Mouse (Mus musculus) kidney, embryonic 16.5 days (tissue): ENCODE data around the gene Gas2. TPM values are rescaled to one million over a fixed set of nuclear protein-coding genes. Genes with fewer than 3 reads are reported as not detected.
A peak's percentile ranks its signal among the peaks of the same experiment; 100 is the strongest.

Experiments
- ATAC-seq: fragments of 200-750 bp; cut with Nextera tagmentation; 2 replicates; pipeline ENCODE4 v1.8.0; 2017; ENCODE audit warnings: moderate TSS enrichment; ENCODE audit not compliant: low FRiP score, low TSS enrichment
- H3K27ac ChIP-seq: fragments of 300-500 bp; sonication (generic); 2 replicates; pipeline ENCODE4 v1.5.1; 2014; ENCODE audit warnings: low read length
- H3K27me3 ChIP-seq: fragments of 300-500 bp; sonication (generic); 2 replicates; pipeline ENCODE4 v1.6.1; 2014; ENCODE audit warnings: low read length, control low read depth, mixed read lengths; ENCODE audit not compliant: insufficient read depth
- H3K36me3 ChIP-seq: fragments of 300-500 bp; sonication (generic); 2 replicates; pipeline ENCODE4 v1.6.1; 2014; ENCODE audit warnings: low read length, control low read depth, mixed read lengths; ENCODE audit not compliant: insufficient read depth
- H3K4me1 ChIP-seq: fragments of 300-500 bp; sonication (generic); 2 replicates; pipeline ENCODE4 v1.6.1; 2014; ENCODE audit warnings: low read length, control low read depth, mixed read lengths; ENCODE audit not compliant: insufficient read depth
- H3K4me2 ChIP-seq: fragments of 300-500 bp; sonication (generic); replicated peaks from 2 replicates; pipeline ENCODE4 v1.6.1; 2014; ENCODE audit warnings: low read depth, low read length
- H3K4me3 ChIP-seq: fragments of 300-500 bp; sonication (generic); 2 replicates; pipeline ENCODE4 v1.5.1; 2014; ENCODE audit warnings: mild to moderate bottlenecking, low read length
- H3K9ac ChIP-seq: fragments of 300-500 bp; sonication (generic); replicated peaks from 2 replicates; pipeline ENCODE4 v1.6.1; 2014; ENCODE audit warnings: low read length
- H3K9me3 ChIP-seq: fragments of 300-500 bp; sonication (generic); 2 replicates; pipeline ENCODE4 v1.6.1; 2016; ENCODE audit warnings: low read length, control low read depth
- WGBS: fragments of 180-500 bp; shearing (Covaris S2); extraction: QIAGEN DNeasy Blood & Tissue Kit; methylation state at CpG from one replicate; pipeline ENCODE4 v1.1.7; 2014; 5-methylcytosine and 5-hydroxymethylcytosine counted together
- polyA plus RNA-seq: library from polyadenylated mRNA; unstranded; fragments of >200 nt; fragmentation: Nextera tagmentation; extraction: Ambion mirVana; gene quantifications from 2 replicates; pipeline ENCODE4 v1.2.1, GENCODE M21; 2015

Gas2 gene
- polyA plus RNA-seq, 1 experiment from 2014 or later, result 141 TPM

- peak; percentile 90 for ATAC-seq
- 0% methylated on average over 17 of the region's 17 CpGs for WGBS
Measured at GRCm38 (mm10) chr7:51879136-51879723, 17.4 kb downstream of the Gas2 start.

GRCm38 (mm10) chr7:51880121-51880520 lies 18.3 kb downstream of the Gas2 start:
- Histone ChIP-seq H3K9me3 (no peaks in the 10 kb centered on the region), H3K27me3 (no peaks in the 10 kb centered on the region), H3K27ac (no peak overlapping the region), H3K9ac (no peak overlapping the region), H3K36me3 (no peaks in the 10 kb centered on the region), H3K4me2 (peak overlapping the region; percentile 74), H3K4me1 (peaks cover 18% of the 10 kb centered on the region), H3K4me3 (no peak overlapping the region)
- 57% methylated on average over 4 of the region's 4 CpGs for WGBS
- ATAC-seq, result no peak

More at GRCm38 (mm10) chr7:51879136-51879723, 17.4 kb downstream of the Gas2 start:
- Histone ChIP-seq H3K4me2 (peak overlapping the region; percentile 74), H3K36me3 (no peaks in the 10 kb centered on the region), H3K4me3 (peak overlapping the region; percentile 52), H3K9me3 (no peaks in the 10 kb centered on the region), H3K4me1 (peaks cover 18% of the 10 kb centered on the region), H3K27me3 (no peaks in the 10 kb centered on the region), H3K9ac (peak overlapping the region; percentile 73), H3K27ac (peak overlapping the region; percentile 90)

- Histone ChIP-seq H3K9me3 (no peaks in the 10 kb centered on the region), H3K4me1 (peaks cover 13% of the 10 kb centered on the region), H3K4me2 (no peak overlapping the region), H3K9ac (no peak overlapping the region), H3K27ac (peak overlapping the region; percentile 54; the same call in 1 of the 2 replicates), H3K4me3 (no peak overlapping the region), H3K27me3 (no peaks in the 10 kb centered on the region), H3K36me3 (no peaks in the 10 kb centered on the region)
- peak; percentile 36; the same call in 1 of the 2 replicates for ATAC-seq
- 33% methylated on average over 3 of the region's 3 CpGs for WGBS
Measured at GRCm38 (mm10) chr7:51885345-51885744, 23.5 kb downstream of the Gas2 start.

GRCm38 (mm10) chr7:51887678-51888567 lies 26.1 kb downstream of the Gas2 start:
- H3K27me3 ChIP-seq, result no peaks in the 10 kb centered on the region
- H3K9me3 ChIP-seq, result no peaks in the 10 kb centered on the region
- no peak overlapping the region for H3K9ac ChIP-seq
- ATAC-seq, result peak; percentile 88
- peak overlapping the region; percentile 20 for H3K4me2 ChIP-seq
- peaks cover 11% of the 10 kb centered on the region for H3K4me1 ChIP-seq
- H3K27ac ChIP-seq, result peak overlapping the region; percentile 80; the same call in 1 of the 2 replicates
- WGBS, result 31% methylated on average over 11 of the region's 11 CpGs
- H3K36me3 ChIP-seq, result no peaks in the 10 kb centered on the region
- H3K4me3 ChIP-seq, result peak overlapping the region; percentile 18; the same call in 1 of the 2 replicates

- Histone ChIP-seq H3K9ac (no peak overlapping the region), H3K36me3 (no peaks in the 10 kb centered on the region), H3K27ac (no peak overlapping the region), H3K4me2 (no peak overlapping the region), H3K9me3 (no peaks in the 10 kb centered on the region), H3K4me1 (peaks cover 11% of the 10 kb centered on the region), H3K4me3 (no peak overlapping the region), H3K27me3 (no peaks in the 10 kb centered on the region)
- 91% methylated on average over 7 of the region's 7 CpGs for WGBS
- ATAC-seq, result no peak
Measured at GRCm38 (mm10) chr7:51889601-51890000, 27.8 kb downstream of the Gas2 start.

- Histone ChIP-seq H3K4me2 (no peak overlapping the region), H3K27ac (no peak overlapping the region), H3K4me3 (no peak overlapping the region), H3K9ac (no peak overlapping the region), H3K4me1 (peaks cover 8% of the 10 kb centered on the region), H3K36me3 (no peaks in the 10 kb centered on the region), H3K27me3 (no peaks in the 10 kb centered on the region), H3K9me3 (no peaks in the 10 kb centered on the region)
- 91% methylated on average over 1 of the region's 1 CpGs for WGBS
- no peak for ATAC-seq
Measured at GRCm38 (mm10) chr7:51892224-51892965, 30.6 kb downstream of the Gas2 start.

GRCm38 (mm10) chr7:51893008-51893407 lies 31.2 kb downstream of the Gas2 start:
- WGBS, result 99% methylated on average over 3 of the region's 4 CpGs

GRCm38 (mm10) chr7:51894133-51894801 lies 32.5 kb downstream of the Gas2 start:
- ATAC-seq, result no peak
- H3K4me2 ChIP-seq, result no peak overlapping the region
- H3K4me3 ChIP-seq, result no peak overlapping the region
- no peaks in the 10 kb centered on the region for H3K27me3 ChIP-seq
- 77% methylated on average over 4 of the region's 4 CpGs for WGBS
- no peaks in the 10 kb centered on the region for H3K36me3 ChIP-seq
- H3K27ac ChIP-seq, result no peak overlapping the region
- H3K9me3 ChIP-seq, result no peaks in the 10 kb centered on the region
- H3K9ac ChIP-seq, result no peak overlapping the region
- H3K4me1 ChIP-seq, result no peaks in the 10 kb centered on the region

More at GRCm38 (mm10) chr7:51893008-51893407, 31.2 kb downstream of the Gas2 start:
- H3K9me3 ChIP-seq, result no peaks in the 10 kb centered on the region
- ATAC-seq, result no peak
- H3K36me3 ChIP-seq, result no peaks in the 10 kb centered on the region
- no peaks in the 10 kb centered on the region for H3K27me3 ChIP-seq
- H3K4me2 ChIP-seq, result no peak overlapping the region
- no peak overlapping the region for H3K4me3 ChIP-seq
- H3K27ac ChIP-seq, result no peak overlapping the region
- peaks cover 4% of the 10 kb centered on the region; the same call in 1 of the 2 replicates for H3K4me1 ChIP-seq
- H3K9ac ChIP-seq, result no peak overlapping the region

- no peak overlapping the region for H3K27ac ChIP-seq
- H3K9me3 ChIP-seq, result no peaks in the 10 kb centered on the region
- no peaks in the 10 kb centered on the region for H3K4me1 ChIP-seq
- no peak overlapping the region for H3K4me3 ChIP-seq
- H3K36me3 ChIP-seq, result no peaks in the 10 kb centered on the region
- no peak overlapping the region for H3K4me2 ChIP-seq
- WGBS, result 66% methylated on average over 2 of the region's 2 CpGs
- H3K9ac ChIP-seq, result no peak overlapping the region
- H3K27me3 ChIP-seq, result no peaks in the 10 kb centered on the region
- ATAC-seq, result no peak
Measured at GRCm38 (mm10) chr7:51894939-51895338, 33.1 kb downstream of the Gas2 start.
